Mouse (Mus musculus): ENCODE measurements around the gene Olfr1387.
"Not testable (repeated sequence)": the region's sequence is repeated elsewhere in the genome, so short reads cannot be mapped to it uniquely, and the experiment has no call there.

Olfr1387 gene

GRCm38 (mm10) chr11:49455043-49455442, at the start of gene Olfr1387:
Gene Olfr1387, plus strand, starts transcription at chr11:49455343.
- no peak for DNase-seq (ENCODE audit: low spot score in 2 of 2)

GRCm38 (mm10) chr11:49406784-49407183, 48.4 kb upstream of the Olfr1387 start:
- DNase-seq (ENCODE audit: low spot score in 2 of 2): no peak

GRCm38 (mm10) chr11:49410540-49410939, 44.6 kb upstream of the Olfr1387 start:
- DNase-seq (ENCODE audit: low spot score in 2 of 2): no peak

- DNase-seq (ENCODE audit: low spot score in 2 of 2): no peak
These were observed 32.4 kb upstream of the Olfr1387 start, which contains the start of gene Olfr1389 for GRCm38 (mm10) chr11:49422767-49423166. Gene Olfr1389, plus strand, starts transcription at chr11:49423067.

GRCm38 (mm10) chr11:49425257-49425927, 29.8 kb upstream of the Olfr1387 start:
- no peak for DNase-seq (ENCODE audit: low spot score in 2 of 2)

- DNase-seq (ENCODE audit: low spot score in 2 of 2): no peak
These were observed 25.5 kb upstream of the Olfr1387 start for GRCm38 (mm10) chr11:49429641-49430040.

GRCm38 (mm10) chr11:49436411-49436810, 18.7 kb upstream of the Olfr1387 start, which contains the start of gene Olfr1388:
Gene Olfr1388, plus strand, starts transcription at chr11:49436624.
- DNase-seq (ENCODE audit: low spot score in 2 of 2): no peak

- DNase-seq (ENCODE audit: low spot score in 2 of 2): not testable (repeated sequence)
These were observed 9.6 kb downstream of the Olfr1387 start, which contains the start of gene Olfr1386 for GRCm38 (mm10) chr11:49464746-49465145. Gene Olfr1386, plus strand, starts transcription at chr11:49465046.

GRCm38 (mm10) chr11:49485973-49486372, 30.8 kb downstream of the Olfr1387 start:
- DNase-seq (ENCODE audit: low spot score in 2 of 2): no peak

- DNase-seq (ENCODE audit: low spot score in 2 of 2): not testable (repeated sequence)
These were observed 33.6 kb downstream of the Olfr1387 start, which contains the start of gene Olfr1385 for GRCm38 (mm10) chr11:49488770-49489169. Gene Olfr1385, plus strand, starts transcription at chr11:49489070.
